Mouse (Mus musculus) layer of hippocampus, adult 2 months (tissue): ENCODE data around the gene Pdlim7. TPM values are rescaled to one million over a fixed set of nuclear protein-coding genes. Genes with fewer than 3 reads are reported as not detected.

Experiments used
- DNase-seq, 2 experiments: peaks; one replicate each; pipeline ENCODE4 v3.0.0; 2022; ENCODE audit warnings: low spot score in 2 of 2
- H3K27ac ChIP-seq: fragments of 200-600 bp; 2 replicates; pipeline ENCODE4 v1.8.1; 2022
- H3K4me3 ChIP-seq: fragments of 200-600 bp; 2 replicates; pipeline ENCODE4 v1.8.1; 2022; ENCODE audit warnings: mild to moderate bottlenecking
- CTCF ChIP-seq: fragments of 200-600 bp; conservative IDR thresholded peaks from 2 replicates; pipeline ENCODE4 v1.8.1; 2022; ENCODE audit warnings: antibody characterized with exemption, mild to moderate bottlenecking, moderate library complexity
- total RNA-seq, 2 experiments: library from RNA; stranded (reverse); gene quantifications; 2 replicates each; pipeline ENCODE4 v1.2.3; 2021

Gene Pdlim7
- total RNA-seq, 2 experiments from 2014 or later: 97.4 to 99.9 TPM

DNA sequence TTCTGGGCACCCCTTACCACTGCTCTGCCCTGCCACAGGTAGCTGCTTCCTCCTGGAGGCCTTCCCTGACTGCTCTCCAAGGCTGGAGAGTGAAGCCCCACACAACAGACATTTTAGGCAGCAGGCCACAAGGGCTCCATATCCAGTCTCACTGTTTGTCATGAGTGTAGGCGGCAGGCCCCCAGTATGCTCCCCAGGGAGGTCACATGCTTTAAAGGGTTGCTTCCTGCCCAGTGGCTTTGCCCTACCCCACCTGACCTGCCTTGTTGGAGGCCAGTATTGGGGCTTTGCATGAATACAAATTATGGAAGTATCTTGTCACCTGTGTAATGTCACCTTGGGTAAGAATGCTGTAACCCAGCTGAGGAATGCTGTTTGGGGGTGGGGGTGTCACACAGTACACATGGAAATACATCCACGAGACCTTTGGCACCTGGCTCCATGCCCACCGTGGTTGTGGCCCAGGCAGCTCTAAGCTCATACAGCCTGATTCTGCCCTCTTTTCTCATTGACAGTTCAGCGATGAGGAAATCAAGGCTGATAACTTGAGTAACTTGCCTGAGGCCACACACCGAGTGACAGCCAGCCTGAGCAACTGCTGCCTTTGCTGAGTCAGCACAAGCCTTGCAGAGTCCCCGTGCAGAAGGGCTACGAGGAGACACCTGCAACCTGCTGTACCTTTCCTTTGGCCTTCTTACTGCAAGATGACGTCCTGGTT, 15.9 kb upstream of the Pdlim7 start, which contains the start of gene Dok3:
Gene Dok3 (minus strand): TSS at position 99 of the 718 bp plus-strand sequence.
- Histone ChIP-seq H3K27ac (peak within 1 kb of the TSS; percentile 68; the same call in 1 of the 2 replicates), H3K4me3 (0 out of 2 replicates have a peak within 1 kb of the TSS, but pooled peaks have one; percentile 9)
- no peak for DNase-seq
- no peak for TF ChIP-seq CTCF

DNA sequence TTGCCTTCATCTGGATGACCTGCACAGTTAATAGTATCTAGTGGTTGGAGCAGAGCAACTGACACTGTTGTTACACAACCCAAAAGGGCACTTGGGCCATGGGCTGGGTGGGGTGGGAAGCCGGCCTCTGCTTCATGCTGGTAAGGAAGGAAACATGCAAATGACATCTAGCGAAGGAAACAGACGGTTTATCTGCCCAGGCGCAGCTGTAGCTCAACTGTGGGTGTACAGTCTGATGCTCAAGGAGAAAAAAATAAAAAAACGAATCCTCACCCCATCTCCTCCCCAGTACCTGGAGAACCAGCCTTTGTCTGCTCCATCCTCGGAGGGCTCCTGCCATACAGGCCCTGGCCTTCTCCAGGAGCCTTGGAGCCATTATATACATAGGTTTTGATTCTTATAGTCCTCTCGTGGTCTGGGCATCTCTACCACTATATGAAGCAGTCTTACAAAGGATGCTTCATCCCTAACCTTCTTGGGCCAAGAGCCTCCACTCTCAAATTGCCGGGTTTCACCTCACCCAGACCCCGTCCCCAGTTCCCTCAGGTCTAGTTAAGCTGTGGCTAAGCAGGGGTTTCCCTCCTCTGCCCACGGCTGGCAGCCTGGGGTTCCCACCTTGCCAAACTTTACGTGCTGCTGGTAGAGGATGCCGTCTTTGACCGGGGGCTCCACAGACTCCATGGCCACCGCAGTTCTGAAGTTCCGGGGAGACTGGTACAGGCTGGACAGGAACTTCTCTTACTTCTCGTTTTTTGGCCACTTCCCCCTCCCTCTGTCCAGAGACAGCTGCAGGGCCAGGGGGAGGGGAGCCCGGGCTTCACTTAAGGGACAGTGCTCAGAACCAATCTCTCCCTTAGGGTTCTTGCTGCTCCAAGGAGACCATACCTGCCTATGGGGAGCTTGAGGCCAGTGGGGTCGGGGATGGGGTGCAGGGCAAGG, 14.6 kb upstream of the Pdlim7 start:
- peak overlapping the region; percentile 68; the same call in 1 of the 2 replicates for H3K27ac ChIP-seq
- DNase-seq: no peak
- TF ChIP-seq CTCF: no peak
- 0 out of 2 replicates have a peak overlapping the region, but pooled peaks have one; percentile 9 for H3K4me3 ChIP-seq

DNA sequence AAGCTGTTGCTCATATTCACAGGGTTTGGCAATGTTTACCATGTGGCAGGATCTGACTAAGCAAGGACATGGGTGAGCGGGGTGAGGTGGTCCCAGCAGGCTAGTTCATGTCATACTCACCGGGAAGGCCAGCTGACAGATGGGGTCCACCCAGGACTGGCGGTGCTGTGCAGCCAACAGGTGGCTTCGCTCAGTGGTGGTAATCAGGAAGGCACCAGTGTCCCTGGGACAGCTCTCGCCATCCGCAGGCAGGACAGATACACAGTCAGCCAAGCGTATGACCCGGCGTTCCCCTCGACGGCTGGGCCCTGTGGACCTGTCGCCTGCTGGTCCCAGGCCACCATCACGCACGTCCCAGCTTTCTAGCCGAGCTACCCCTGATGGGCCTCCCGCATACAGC, 13.7 kb upstream of the Pdlim7 start:
- peak overlapping the region; percentile 68; the same call in 1 of the 2 replicates for H3K27ac ChIP-seq
- H3K4me3 ChIP-seq: no peak overlapping the region
- no peak for DNase-seq
- no peak for TF ChIP-seq CTCF

DNA sequence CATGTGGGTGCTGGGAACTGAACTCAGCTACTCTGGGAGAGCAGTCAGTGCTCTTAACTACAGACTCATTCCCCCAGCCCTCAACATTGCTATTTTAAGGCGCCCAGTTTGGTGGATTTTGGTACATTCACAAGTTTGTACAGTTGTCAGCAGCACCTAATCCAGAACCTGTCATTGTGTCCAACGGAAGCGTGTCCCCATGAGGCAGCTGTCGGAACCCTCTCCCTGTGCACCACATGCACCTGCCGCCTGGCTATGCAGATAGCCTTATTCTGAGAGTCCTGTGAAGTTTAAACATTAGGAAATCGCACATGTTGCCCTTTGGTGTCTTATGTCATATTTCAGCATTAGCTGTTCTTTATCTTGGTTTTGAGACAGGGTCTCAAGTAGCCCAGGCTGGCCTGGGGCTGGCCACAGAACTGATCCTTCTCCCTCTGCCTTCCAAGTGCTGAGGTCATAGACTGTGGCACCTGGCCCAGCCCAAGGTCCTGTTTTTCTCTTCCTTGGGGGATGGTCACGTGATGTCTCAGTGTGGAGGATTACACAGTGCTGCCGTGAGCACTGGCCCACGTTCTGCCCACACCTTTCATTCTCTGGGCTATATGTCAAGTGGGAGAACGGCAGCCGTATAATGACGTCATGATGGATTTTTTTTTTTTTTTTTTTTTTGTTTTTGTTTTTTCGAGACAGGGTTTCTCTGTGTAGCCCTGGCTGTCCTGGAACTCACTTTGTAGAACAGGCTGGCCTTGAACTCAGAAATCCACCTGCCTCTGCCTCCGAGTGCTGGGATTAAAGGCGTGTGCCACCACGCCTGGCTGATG, 12.5 kb upstream of the Pdlim7 start:
- no peak overlapping the region for H3K4me3 ChIP-seq
- no peak for DNase-seq
- no peak for TF ChIP-seq CTCF
- H3K27ac ChIP-seq: no peak overlapping the region

DNA sequence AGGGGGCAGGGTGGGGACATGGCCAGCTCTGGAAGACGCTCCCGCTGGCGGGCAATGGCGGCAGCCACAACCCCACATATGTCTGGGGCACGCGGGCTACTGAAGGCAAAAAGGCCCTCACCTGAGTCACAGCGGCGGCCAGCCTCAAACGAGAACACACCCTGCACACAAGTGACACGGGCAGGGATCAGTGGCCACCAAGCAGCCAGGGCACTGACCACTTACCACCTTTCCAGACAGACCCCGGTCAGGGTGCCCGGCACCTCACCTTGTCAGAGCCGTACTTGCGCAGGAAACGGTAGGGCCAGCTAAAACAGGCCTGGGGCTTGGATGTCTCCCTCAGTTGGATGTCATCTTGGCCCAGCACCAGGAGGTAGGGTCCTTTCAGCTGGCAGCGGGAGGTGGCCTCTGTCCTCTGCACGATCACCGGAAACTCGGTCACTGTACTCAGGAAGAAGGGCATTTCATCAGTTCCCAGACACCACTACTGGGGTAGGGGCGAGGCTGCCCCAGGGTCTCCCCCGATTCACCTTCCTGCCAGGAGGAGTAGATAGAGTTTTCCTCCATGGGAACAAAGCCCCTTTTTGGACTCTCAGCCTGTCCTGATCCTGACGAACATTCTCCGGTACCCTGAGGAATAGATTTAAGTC, 10.6 kb upstream of the Pdlim7 start:
- DNase-seq: no peak
- TF ChIP-seq CTCF: no peak
- Histone ChIP-seq H3K27ac (no peak overlapping the region), H3K4me3 (no peak overlapping the region)

DNA sequence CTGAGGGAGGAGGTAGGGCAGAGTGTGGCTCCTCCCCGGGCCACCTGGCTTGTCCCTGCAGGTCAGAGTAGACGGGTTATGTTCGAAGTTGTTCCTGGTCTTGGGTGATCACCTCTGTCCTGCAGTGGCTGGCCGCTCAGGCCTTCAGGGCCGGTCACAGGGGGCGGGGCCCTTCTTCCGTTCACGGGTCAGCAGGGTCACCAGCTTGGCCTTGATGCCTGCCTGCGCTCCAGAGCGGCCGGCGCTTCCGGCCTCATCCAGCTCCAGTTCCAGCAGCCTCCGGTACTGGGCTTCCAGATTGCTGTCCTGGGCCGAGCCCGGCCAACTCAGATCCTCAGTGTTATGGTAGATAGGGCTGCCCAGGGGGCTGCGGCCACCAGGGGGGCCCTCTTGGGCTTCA, 9.8 kb upstream of the Pdlim7 start:
- Histone ChIP-seq H3K4me3 (no peak overlapping the region), H3K27ac (peak overlapping the region; percentile 24; the same call in 1 of the 2 replicates)
- DNase-seq: no peak
- no peak for TF ChIP-seq CTCF

DNA sequence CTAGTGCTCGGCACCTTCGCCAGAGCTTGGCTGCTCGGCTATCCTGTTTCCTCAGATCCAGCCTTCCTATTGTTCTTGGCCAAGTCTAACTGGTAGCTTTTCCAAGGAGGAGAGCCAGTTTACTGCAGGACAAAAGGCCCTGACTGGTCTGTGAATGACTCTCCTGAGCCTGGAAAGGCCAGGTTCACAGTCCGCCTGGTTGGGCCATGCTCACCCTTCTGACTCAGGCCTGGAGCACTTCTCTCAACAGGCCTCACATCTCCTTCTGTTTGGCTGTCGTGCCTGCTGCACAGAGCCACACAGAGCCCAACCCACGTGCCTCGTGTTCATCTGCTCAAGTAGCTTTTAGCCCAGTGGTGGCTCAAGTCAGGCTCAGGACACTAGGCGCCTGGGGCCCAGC, 9.3 kb upstream of the Pdlim7 start:
- H3K27ac ChIP-seq: peak overlapping the region; percentile 24; the same call in 1 of the 2 replicates
- no peak overlapping the region for H3K4me3 ChIP-seq
- no peak for DNase-seq
- no peak for TF ChIP-seq CTCF

DNA sequence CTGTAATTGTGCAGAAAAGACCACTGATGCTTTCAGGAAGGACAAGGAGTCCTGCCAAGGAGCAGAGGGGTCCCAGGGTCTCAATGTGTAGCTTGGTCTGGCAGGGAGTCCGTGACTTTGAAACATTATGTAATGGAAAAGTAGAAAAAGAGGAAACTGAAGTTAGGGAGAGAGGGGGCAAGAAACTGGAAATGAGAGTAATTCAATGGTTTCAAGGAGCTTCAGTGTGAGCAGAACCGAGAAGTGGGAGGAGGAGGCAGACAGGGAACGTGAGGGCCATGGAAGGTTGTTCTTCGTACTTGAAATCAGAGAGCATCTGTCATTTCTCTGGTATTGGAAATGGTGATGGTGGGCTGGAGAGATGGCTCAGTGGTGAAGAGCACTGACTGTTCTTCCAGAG, 6.1 kb upstream of the Pdlim7 start:
- H3K4me3 ChIP-seq: no peak overlapping the region
- no peak for TF ChIP-seq CTCF
- no peak for DNase-seq
- H3K27ac ChIP-seq: no peak overlapping the region

DNA sequence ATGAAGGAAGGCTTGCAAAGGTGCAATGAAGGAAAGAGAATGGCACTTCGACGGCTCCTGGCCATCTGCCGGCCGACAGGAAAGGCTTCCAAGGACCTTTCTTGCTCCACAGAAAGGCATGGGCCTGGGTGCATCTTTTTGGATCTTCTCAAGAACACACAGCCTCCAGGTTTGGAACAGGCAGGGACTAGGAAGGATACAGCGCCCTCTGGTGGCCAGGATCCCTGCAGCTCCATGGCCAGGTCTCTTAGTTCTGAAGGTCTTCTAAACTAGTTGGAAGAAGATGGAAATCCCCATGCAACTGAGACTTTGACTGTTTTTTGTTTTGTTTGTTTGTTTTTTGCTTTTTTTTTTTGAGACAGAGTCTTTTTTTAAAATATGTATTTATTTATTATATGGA, 3.5 kb upstream of the Pdlim7 start:
- peak; percentile 96 for TF ChIP-seq CTCF
- peak; percentile 86 to 95 for DNase-seq
- Histone ChIP-seq H3K27ac (no peak overlapping the region), H3K4me3 (no peak overlapping the region)

DNA sequence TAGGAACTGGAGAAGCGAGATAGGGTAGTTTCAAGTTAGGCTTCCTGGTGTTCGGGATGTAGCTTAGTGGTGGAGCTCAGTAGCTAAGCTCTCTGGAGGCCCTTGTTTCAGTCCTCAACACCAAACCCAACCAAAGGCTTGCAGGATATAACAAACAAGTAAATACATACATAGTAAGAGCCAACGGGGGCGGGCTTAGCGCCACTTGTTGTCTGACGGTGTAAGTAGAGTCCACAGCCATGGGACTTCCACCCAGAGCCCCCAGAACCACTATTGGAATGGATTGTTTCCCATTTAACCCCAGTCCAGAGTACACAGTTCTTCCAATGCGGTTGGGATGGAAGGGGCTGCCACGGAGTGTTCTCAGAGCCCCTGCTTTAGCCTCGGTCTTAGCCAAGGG, 352 bp upstream of the Pdlim7 start:
- TF ChIP-seq CTCF: 0 out of 2 replicates have a peak, but pooled peaks have one; percentile 13
- Histone ChIP-seq H3K4me3 (peak overlapping the region; percentile 87), H3K27ac (peak overlapping the region; percentile 98)
- DNase-seq: no peak

DNA sequence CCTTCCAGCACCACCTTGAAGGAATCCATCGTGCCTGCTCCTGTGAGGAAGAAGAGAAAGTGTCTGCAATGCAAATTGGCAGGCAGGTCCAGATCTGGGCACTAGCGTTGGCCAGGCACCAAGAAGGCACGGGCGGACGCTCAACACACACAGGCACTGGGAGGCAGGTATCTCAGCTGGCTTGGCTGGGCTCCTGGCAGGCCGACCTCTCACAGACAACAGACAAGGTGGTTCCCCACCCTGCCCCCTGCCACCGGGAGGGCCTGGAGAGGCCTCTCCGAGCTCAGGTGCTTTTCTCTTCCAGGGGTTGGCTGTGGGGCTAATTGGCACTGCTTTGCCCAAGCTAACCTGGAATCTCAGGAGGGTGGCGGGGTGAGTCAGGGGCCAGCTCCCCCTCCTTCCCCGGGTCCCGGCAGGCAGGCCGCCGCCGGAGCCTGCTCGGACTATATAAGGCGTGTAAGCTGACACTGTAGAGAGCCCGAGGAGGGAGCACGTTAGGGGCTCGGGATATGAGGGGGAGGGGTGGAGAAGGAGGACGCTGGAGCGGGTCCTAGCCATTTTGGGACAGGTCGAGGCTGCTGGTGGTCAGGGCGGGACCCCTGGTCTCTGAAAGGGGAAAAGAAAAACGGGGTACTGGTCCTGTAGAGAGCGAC, 971 bp downstream of the Pdlim7 start:
- TF ChIP-seq CTCF: no peak
- Histone ChIP-seq H3K4me3 (peak overlapping the region; percentile 87), H3K27ac (peak overlapping the region; percentile 98)
- no peak for DNase-seq
